Mouse (Mus musculus) erythroblast, adult 5-6 weeks (primary cell): ENCODE data around the gene Slco2b1. TPM values are rescaled to one million over a fixed set of nuclear protein-coding genes. Genes with fewer than 3 reads are reported as not detected.

Experiments
- ATAC-seq: replicated peaks from 2 replicates; pipeline ENCODE4 v1.8.0; 2016; ENCODE audit warnings: moderate number of reproducible peaks, mild to moderate bottlenecking, moderate TSS enrichment, inconsistent platforms; ENCODE audit not compliant: poor library complexity, low FRiP score, severe bottlenecking
- total RNA-seq, 2 experiments: library from RNA; stranded (forward) in 1 of 2; stranded (reverse) in 1 of 2; fragments of 150-400 nt in 1 of 2; fragments of 200-764, 138-1000 nt in 1 of 2; gene quantifications; 2 replicates each; pipeline versions ENCODE4 v1.2.3 to v1.2.4; 2015 to 2017; ENCODE audit warnings: low replicate concordance in 2 of 2

Gene Slco2b1
- total RNA-seq, 2 experiments from 2014 or later = 2.3 to 4.6 TPM

- ATAC-seq = no peak
Measured at GRCm38 (mm10) chr7:99661571-99662230, 49.4 kb downstream of the Slco2b1 start.

GRCm38 (mm10) chr7:99661071-99661470 is 50.1 kb downstream of the Slco2b1 start:
- no peak for ATAC-seq

GRCm38 (mm10) chr7:99659379-99660029 is 51.6 kb downstream of the Slco2b1 start:
- peak; percentile 79 for ATAC-seq

- ATAC-seq = no peak
Measured at GRCm38 (mm10) chr7:99654244-99654643, 56.9 kb downstream of the Slco2b1 start.

- ATAC-seq = no peak
Measured at GRCm38 (mm10) chr7:99649585-99649984, 61.6 kb downstream of the Slco2b1 start.

- ATAC-seq = no peak
Measured at GRCm38 (mm10) chr7:99648623-99649022, 62.5 kb downstream of the Slco2b1 start.

GRCm38 (mm10) chr7:99644701-99645100 is 66.4 kb downstream of the Slco2b1 start:
- ATAC-seq = no peak

GRCm38 (mm10) chr7:99642078-99642477 is 69.1 kb downstream of the Slco2b1 start:
- no peak for ATAC-seq

- no peak for ATAC-seq
Measured at GRCm38 (mm10) chr7:99641245-99641644, 69.9 kb downstream of the Slco2b1 start.

GRCm38 (mm10) chr7:99633966-99634665 is 77.0 kb downstream of the Slco2b1 start:
- no peak for ATAC-seq

GRCm38 (mm10) chr7:99632286-99632685 is 78.9 kb downstream of the Slco2b1 start:
- no peak for ATAC-seq

- ATAC-seq = no peak
Measured at GRCm38 (mm10) chr7:99627366-99627765, 83.8 kb downstream of the Slco2b1 start.

GRCm38 (mm10) chr7:99626376-99627270 is 84.5 kb downstream of the Slco2b1 start, which contains the start of gene Tpbgl:
Tpbgl (minus strand) TSS chr7:99627103.
- no peak for ATAC-seq

- ATAC-seq = peak; percentile 88
Measured at GRCm38 (mm10) chr7:99625722-99626375, 85.3 kb downstream of the Slco2b1 start.

GRCm38 (mm10) chr7:99618860-99619259 is 92.3 kb downstream of the Slco2b1 start:
- ATAC-seq = no peak

- peak; percentile 27; the same call in 1 of the 2 replicates for ATAC-seq
Measured at GRCm38 (mm10) chr7:99618264-99618663, 92.9 kb downstream of the Slco2b1 start.
